7 mouse cellular contexts compared by ENCODE assay signal in the genomic region with DNA sequence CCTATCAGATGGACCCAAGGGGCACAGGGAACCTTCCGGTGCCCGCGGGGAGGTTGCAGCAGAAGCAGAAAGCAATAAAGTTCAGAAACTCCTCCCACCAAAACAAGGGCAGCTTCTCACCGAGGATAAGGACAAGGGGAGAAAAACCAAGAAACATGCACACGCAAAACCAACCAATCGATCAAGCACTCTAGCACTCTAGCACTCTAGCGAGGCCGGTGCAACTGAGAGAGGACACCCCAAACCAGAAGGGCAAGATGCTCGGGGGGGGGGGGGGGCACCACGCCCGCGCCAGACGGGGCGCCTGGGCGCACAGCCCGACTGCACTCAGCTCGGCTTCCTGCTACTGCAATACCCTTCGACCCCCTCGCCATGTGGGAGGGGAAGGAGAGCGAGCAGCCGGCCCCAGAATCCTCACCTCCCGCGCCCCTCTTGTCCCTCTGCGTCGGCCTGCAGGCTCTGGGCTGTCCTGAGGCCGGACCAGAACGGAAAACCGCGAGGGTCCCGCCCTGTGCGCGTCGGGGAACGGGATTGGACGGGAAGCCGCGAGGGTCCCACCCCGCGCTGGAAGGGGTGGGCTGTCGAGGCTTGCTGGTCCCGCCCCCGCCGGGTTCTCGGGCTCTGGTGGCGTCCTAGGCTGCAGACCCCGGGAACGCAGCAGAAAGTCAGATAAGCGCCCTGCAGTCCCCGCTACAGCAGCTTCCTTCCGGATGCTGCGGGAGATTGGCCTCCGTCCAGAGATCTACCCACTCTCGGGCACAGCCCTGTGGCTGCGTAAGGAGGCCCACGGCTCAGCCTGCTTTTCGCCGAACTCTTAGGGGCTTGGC. TPM values are rescaled to one million over a fixed set of nuclear protein-coding genes. Genes with fewer than 3 reads are reported as not detected.
A peak's percentile ranks its signal among the peaks of the same experiment; 100 is the strongest.
DNase-seq lines count a peak whose midpoint lies in the region; ATAC-seq and TF ChIP-seq lines count a peak whose summit lies in the region.

TSS of gene Crot (minus strand) at position 639 of the 827 bp plus-strand sequence.

- TF ChIP-seq CTCF in kidney, adult 2 months (conservative IDR thresholded peaks at IDR 0.05; ENCODE audit: insufficient read depth, insufficient read length, low read depth, low read length), result no peak
- TF ChIP-seq CTCF in spleen, adult 2 months (IDR thresholded peaks at IDR 0.05; ENCODE audit: extremely low read depth, insufficient read depth, insufficient read length, insufficient replicate concordance), result 0 out of 2 replicates have a peak, but pooled peaks have one; percentile 5

- H3K36me3 ChIP-seq in embryonic facial prominence, embryonic 12.5 days, result peaks cover 3% of the 10 kb centered on the region; the same call in 1 of the 2 replicates
- H3K36me3 ChIP-seq in kidney, adult 2 months (ENCODE audit: control insufficient read depth, insufficient read depth, low read length), result peaks cover 2% of the 10 kb centered on the region
- peaks cover 11% of the 10 kb centered on the region; the same call in 1 of the 2 replicates for H3K36me3 ChIP-seq in limb, embryonic 12.5 days
- no peaks in the 10 kb centered on the region for H3K36me3 ChIP-seq in midbrain, embryonic 15.5 days (replicated peaks)
- peaks cover 5% of the 10 kb centered on the region for H3K36me3 ChIP-seq in spleen, adult 2 months (ENCODE audit: control insufficient read depth, insufficient read depth, low read length)

- TF ChIP-seq POLR2A in kidney, adult 2 months (IDR thresholded peaks at IDR 0.05; ENCODE audit: low read depth, low read length), result peak; percentile 91
- TF ChIP-seq POLR2A in spleen, adult 2 months (IDR thresholded peaks at IDR 0.05; ENCODE audit: low read depth, low read length), result peak; percentile 73; the same call in 1 of the 2 replicates

- H3K4me2 ChIP-seq in embryonic facial prominence, embryonic 12.5 days (replicated peaks), result peak within 1 kb of the TSS; percentile 80
- peak within 1 kb of the TSS; percentile 60 for H3K4me2 ChIP-seq in limb, embryonic 12.5 days
- peak within 1 kb of the TSS; percentile 86 for H3K4me2 ChIP-seq in midbrain, embryonic 15.5 days

- peak within 1 kb of the TSS; percentile 90 for H3K27ac ChIP-seq in embryonic facial prominence, embryonic 12.5 days
- H3K27ac ChIP-seq in kidney, adult 2 months (ENCODE audit: insufficient read depth, low read depth, low read length), result peak within 1 kb of the TSS; percentile 92
- peak within 1 kb of the TSS; percentile 93 for H3K27ac ChIP-seq in limb, embryonic 12.5 days
- H3K27ac ChIP-seq in midbrain, embryonic 15.5 days, result peak within 1 kb of the TSS; percentile 87
- peak within 1 kb of the TSS; percentile 85 for H3K27ac ChIP-seq in spleen, adult 2 months (ENCODE audit: insufficient read depth, low read length)

- whole genome bisulfite sequencing in embryonic facial prominence, embryonic 12.5 days, result under 1% methylated on average over 49 of the region's 57 CpGs
- WGBS in kidney, adult 2 months, result under 1% methylated on average over 56 of the region's 57 CpGs
- 1% methylated on average over 47 of the region's 57 CpGs for WGBS in limb, embryonic 12.5 days
- 0% methylated on average over 46 of the region's 57 CpGs for WGBS in midbrain, embryonic 15.5 days
- under 1% methylated on average over 57 of the region's 57 CpGs for WGBS in spleen, adult 2 months

- H3K9me3 ChIP-seq in embryonic facial prominence, embryonic 12.5 days, result no peaks in the 10 kb centered on the region
- no peaks in the 10 kb centered on the region for H3K9me3 ChIP-seq in limb, embryonic 12.5 days
- no peaks in the 10 kb centered on the region for H3K9me3 ChIP-seq in midbrain, embryonic 15.5 days

- no peaks in the 10 kb centered on the region for H3K27me3 ChIP-seq in embryonic facial prominence, embryonic 12.5 days
- no peaks in the 10 kb centered on the region for H3K27me3 ChIP-seq in kidney, adult 2 months (replicated peaks; ENCODE audit: control insufficient read depth, insufficient read depth, low read length)
- H3K27me3 ChIP-seq in limb, embryonic 12.5 days, result no peaks in the 10 kb centered on the region
- no peaks in the 10 kb centered on the region for H3K27me3 ChIP-seq in midbrain, embryonic 15.5 days (replicated peaks)
- H3K27me3 ChIP-seq in spleen, adult 2 months (ENCODE audit: control insufficient read depth, insufficient read depth, low read length), result no peaks in the 10 kb centered on the region

- peaks cover 7% of the 10 kb centered on the region; the same call in 1 of the 2 replicates for H3K4me1 ChIP-seq in embryonic facial prominence, embryonic 12.5 days
- H3K4me1 ChIP-seq in kidney, adult 2 months (ENCODE audit: control insufficient read depth, insufficient read depth, low read length), result peaks cover 10% of the 10 kb centered on the region; the same call in 1 of the 2 replicates
- peaks cover 8% of the 10 kb centered on the region; the same call in 1 of the 2 replicates for H3K4me1 ChIP-seq in limb, embryonic 12.5 days (replicated peaks)
- peaks cover 11% of the 10 kb centered on the region for H3K4me1 ChIP-seq in midbrain, embryonic 15.5 days
- H3K4me1 ChIP-seq in spleen, adult 2 months (ENCODE audit: control insufficient read depth, insufficient read depth, insufficient read length), result peaks cover 4% of the 10 kb centered on the region

- H3K9ac ChIP-seq in embryonic facial prominence, embryonic 12.5 days, result peak within 1 kb of the TSS; percentile 80
- H3K9ac ChIP-seq in limb, embryonic 12.5 days (replicated peaks), result peak within 1 kb of the TSS; percentile 86
- peak within 1 kb of the TSS; percentile 80 for H3K9ac ChIP-seq in midbrain, embryonic 15.5 days

- DNase-seq in adrenal gland, postnatal 25 days, result peak; percentile 96
- peak; percentile 96 to 97 for DNase-seq in heart, adult 18-20 months
- DNase-seq in kidney, adult 2 months, result peak; percentile 96
- peak; percentile 47 to 90 for DNase-seq in spleen, adult 2 months (ENCODE audit: low read depth in 1 of 2, low spot score in 2 of 2)

- H3K4me3 ChIP-seq in embryonic facial prominence, embryonic 12.5 days, result peak within 1 kb of the TSS; percentile 75
- H3K4me3 ChIP-seq in kidney, adult 2 months (ENCODE audit: insufficient read depth, low read depth, low read length), result peak within 1 kb of the TSS; percentile 93
- peak within 1 kb of the TSS; percentile 72 for H3K4me3 ChIP-seq in limb, embryonic 12.5 days (replicated peaks)
- H3K4me3 ChIP-seq in midbrain, embryonic 15.5 days, result peak within 1 kb of the TSS; percentile 92
- peak within 1 kb of the TSS; percentile 85 for H3K4me3 ChIP-seq in spleen, adult 2 months (ENCODE audit: extremely low read depth, insufficient read depth, insufficient read length)

- ATAC-seq in embryonic facial prominence, embryonic 12.5 days (ENCODE audit: insufficient number of reproducible peaks, insufficient read depth, low FRiP score, low TSS enrichment), result peak; percentile 100
- peak; percentile 100 for ATAC-seq in limb, embryonic 12.5 days (ENCODE audit: insufficient number of reproducible peaks, insufficient read depth, low FRiP score, low TSS enrichment, low read depth)
- peak; percentile 100 for ATAC-seq in midbrain, embryonic 15.5 days (replicated peaks)

RNA-seq across cellular contexts. Expression of gene Crot, which starts in this region (rescaled TPM):
- total RNA-seq in adrenal gland, postnatal 25 days (2021), result 40.1 and 49.5 TPM in 2 replicates
- 43.4 and 46.2 TPM in 2 replicates for polyA plus RNA-seq in embryonic facial prominence, embryonic 12.5 days (2016; fragmentation: Nextera tagmentation; extraction: Ambion mirVana)
- total RNA-seq in heart, adult 18-20 months (2021), result 10 to 100 TPM; 19.5 to 20.5 TPM
- 39.7 and 43.5 TPM in 2 replicates for polyA plus RNA-seq in kidney, adult 2 months (2012; rRNA removed)
- 48.4 and 49.9 TPM in 2 replicates for polyA plus RNA-seq in limb, embryonic 12.5 days (2016; fragmentation: Nextera tagmentation; extraction: Ambion mirVana)
- polyA plus RNA-seq in midbrain, embryonic 15.5 days (2015; fragmentation: Nextera tagmentation; extraction: Ambion mirVana), result 17.1 and 17.3 TPM in 2 replicates
- 3.1 and 3.5 TPM in 2 replicates for polyA plus RNA-seq in spleen, adult 2 months (2012; rRNA removed)

Comparison
In these comparisons a context has a peak if more than half of its experiments do, and no peak if none do; other contexts are left out.
1. Peak in every context shown above with its lines: DNase-seq, ATAC-seq, H3K4me3 ChIP-seq and H3K27ac ChIP-seq.